In genomic region chr2:157887275-157888025, GRCm38 (mm10) we compare ENCODE assay signal across 12 mouse cellular contexts. TPM values are rescaled to one million over a fixed set of nuclear protein-coding genes. Genes with fewer than 3 reads are reported as not detected.
DNase-seq lines count a peak whose midpoint lies in the region; ATAC-seq and TF ChIP-seq lines count a peak whose summit lies in the region.
"Had no signal": no experiment of that assay in that cellular context is flagged by ENCODE, and none has a peak within 500 bp of the region (broad histone marks: within the 10 kb centered on the region; RNA-seq: fewer than 3 reads in every experiment).

No protein-coding gene starts in this region.

- H3K4me1 ChIP-seq in forebrain, embryonic 13.5 days, result peaks cover 44% of the 10 kb centered on the region
- H3K4me1 ChIP-seq in kidney, embryonic 16.5 days (ENCODE audit: insufficient read depth, low read length), result peaks cover 20% of the 10 kb centered on the region
- H3K4me1 ChIP-seq in midbrain, postnatal 0 days (ENCODE audit: insufficient read depth, low read length), result peaks cover 16% of the 10 kb centered on the region

- peak; percentile 52; the same call in 1 of the 2 replicates for ATAC-seq in forebrain, embryonic 13.5 days
- ATAC-seq in kidney, embryonic 16.5 days (ENCODE audit: low FRiP score, low TSS enrichment), result peak; percentile 64
- ATAC-seq in midbrain, postnatal 0 days (ENCODE audit: low FRiP score), result no peak

- H3K36me3 ChIP-seq in forebrain, embryonic 13.5 days (ENCODE audit: poor library complexity, severe bottlenecking), result peaks cover 40% of the 10 kb centered on the region
- H3K36me3 ChIP-seq in kidney, embryonic 16.5 days (ENCODE audit: insufficient read depth, low read length), result peaks cover 5% of the 10 kb centered on the region
- peaks cover 23% of the 10 kb centered on the region for H3K36me3 ChIP-seq in midbrain, postnatal 0 days (ENCODE audit: insufficient read depth, low read length)

- TF ChIP-seq POLR2A in brain, embryonic 14.5 days (IDR thresholded peaks at IDR 0.05; ENCODE audit: borderline replicate concordance, extremely low read depth, insufficient read depth, insufficient read length, poor library complexity, severe bottlenecking), result no peak

- 17% methylated on average over 10 of the region's 10 CpGs for WGBS in forebrain, embryonic 13.5 days
- WGBS in kidney, embryonic 16.5 days, result 26% methylated on average over 10 of the region's 10 CpGs
- WGBS in midbrain, postnatal 0 days, result 30% methylated on average over 10 of the region's 10 CpGs

- H3K27me3 ChIP-seq in forebrain, embryonic 13.5 days, result no peaks in the 10 kb centered on the region
- no peaks in the 10 kb centered on the region for H3K27me3 ChIP-seq in kidney, embryonic 16.5 days (ENCODE audit: insufficient read depth, low read length)
- no peaks in the 10 kb centered on the region for H3K27me3 ChIP-seq in midbrain, postnatal 0 days (ENCODE audit: insufficient read depth, low read length)

- no peak overlapping the region for H3K4me2 ChIP-seq in forebrain, embryonic 13.5 days
- H3K4me2 ChIP-seq in kidney, embryonic 16.5 days (replicated peaks; ENCODE audit: low read depth, low read length), result no peak overlapping the region
- H3K4me2 ChIP-seq in midbrain, postnatal 0 days (ENCODE audit: low read depth, low read length, poor library complexity, severe bottlenecking), result no peak overlapping the region

- H3K4me3 ChIP-seq in forebrain, embryonic 13.5 days, result no peak overlapping the region
- no peak overlapping the region for H3K4me3 ChIP-seq in kidney, embryonic 16.5 days (ENCODE audit: low read length)
- H3K4me3 ChIP-seq in midbrain, postnatal 0 days (ENCODE audit: low read depth, low read length), result no peak overlapping the region
- H3K4me3 ChIP-seq: left cerebral cortex, adult 2 months had no signal

- peak overlapping the region; percentile 0; the same call in 1 of the 2 replicates for H3K9ac ChIP-seq in forebrain, embryonic 13.5 days
- no peak overlapping the region for H3K9ac ChIP-seq in kidney, embryonic 16.5 days (replicated peaks; ENCODE audit: low read length)
- H3K9ac ChIP-seq in midbrain, postnatal 0 days (replicated peaks; ENCODE audit: low read length, poor library complexity, severe bottlenecking), result no peak overlapping the region

- peak; percentile 76 for DNase-seq in brain, embryonic 14.5 days (ENCODE audit: low read depth)
- DNase-seq in midbrain, postnatal 0 days (ENCODE audit: low spot score), result peak; percentile 66
- no peak for DNase-seq in heart, postnatal 14 days
- DNase-seq in cerebellum, adult 9-10 months, result no peak
- no peak for DNase-seq in layer of hippocampus, adult 11-12 months (ENCODE audit: low spot score)
- no peak for DNase-seq in thymus, postnatal 14 days
- DNase-seq: lung, postnatal 36 days had no signal

- peak overlapping the region; percentile 22 for H3K27ac ChIP-seq in forebrain, embryonic 13.5 days
- H3K27ac ChIP-seq in kidney, embryonic 16.5 days (ENCODE audit: low read length), result no peak overlapping the region
- H3K27ac ChIP-seq in midbrain, postnatal 0 days (ENCODE audit: low read depth, low read length), result 0 out of 2 replicates have a peak overlapping the region, but pooled peaks have one; percentile 32
- H3K27ac ChIP-seq: left cerebral cortex, adult 2 months had no signal

- intact Hi-C loops in heart, postnatal 14 days (cut with DNase I), result no loop called here

- TF ChIP-seq CTCF in brain, embryonic 14.5 days (IDR thresholded peaks at IDR 0.05; ENCODE audit: borderline replicate concordance, extremely low read depth, insufficient read depth, insufficient read length), result no peak
- no peak for TF ChIP-seq CTCF in midbrain, postnatal 0 days (IDR thresholded peaks at IDR 0.05)

- no peaks in the 10 kb centered on the region for H3K9me3 ChIP-seq in forebrain, embryonic 13.5 days (replicated peaks)
- no peaks in the 10 kb centered on the region for H3K9me3 ChIP-seq in kidney, embryonic 16.5 days (ENCODE audit: low read length)
- H3K9me3 ChIP-seq in midbrain, postnatal 0 days (ENCODE audit: low read length), result no peaks in the 10 kb centered on the region

RNA-seq across cellular contexts. Expression of gene Vstm2l, which starts 27.0 kb away (rescaled TPM):
- 80.6 and 126 TPM in 2 replicates for polyA plus RNA-seq in brain, embryonic 14.5 days (2012; rRNA removed)
- polyA plus RNA-seq in forebrain, embryonic 13.5 days (2015; fragmentation: Nextera tagmentation; extraction: Ambion mirVana), result 1.9 and 2.7 TPM in 2 replicates
- polyA plus RNA-seq in kidney, embryonic 16.5 days (2015; fragmentation: Nextera tagmentation; extraction: Ambion mirVana), result 0.21 and 0.22 TPM in 2 replicates
- 349 and 393 TPM in 2 replicates for total RNA-seq in midbrain, postnatal 0 days (2014; rRNA removed)
- 57.0 and 61.8 TPM in 2 replicates for polyA plus RNA-seq in midbrain, postnatal 0 days (2015; fragmentation: Nextera tagmentation; extraction: Ambion mirVana)
- total RNA-seq in heart, postnatal 14 days (2021), result not detected
- total RNA-seq: MEL had no signal
- polyA plus RNA-seq: heart, embryonic 16.5 days had no signal

Comparison
In these comparisons a context has a peak if more than half of its experiments do, and no peak if none do; other contexts are left out.
1. DNase-seq: peak in brain, embryonic 14.5 days (single experiment) and midbrain, postnatal 0 days (single experiment); none in heart, postnatal 14 days (0 of 2), cerebellum, adult 9-10 months (single experiment), layer of hippocampus, adult 11-12 months (single experiment) and thymus, postnatal 14 days (single experiment).
2. RNA of gene Vstm2l, which starts 27.0 kb away (polyA plus RNA-seq): 80.6 to 126 TPM in brain, embryonic 14.5 days and 57.0 to 61.8 TPM in midbrain, postnatal 0 days; 1.9 to 2.7 TPM in forebrain, embryonic 13.5 days and 0.21 to 0.22 TPM in kidney, embryonic 16.5 days; every median in the first group is over 10 times any median in the second.